Mouse (Mus musculus) brain, adult 10 weeks (tissue): ENCODE results near the gene Rab23. TPM values are rescaled to one million over a fixed set of nuclear protein-coding genes. Genes with fewer than 3 reads are reported as not detected.

Experiments
- polyA plus RNA-seq: library from polyadenylated mRNA; stranded (reverse); fragments of 350-450 nt; fragmentation: Illumina TruSeq; extraction: RNeasy Lipid Tissue Mini Kit (QIAGEN cat#74804); gene quantifications from one replicate; pipeline ENCODE4 v1.2.3, GENCODE M21; 2015; ENCODE audit warnings: low read depth, low replicate concordance

Rab23 gene
- polyA plus RNA-seq: 26.6 TPM

DNA sequence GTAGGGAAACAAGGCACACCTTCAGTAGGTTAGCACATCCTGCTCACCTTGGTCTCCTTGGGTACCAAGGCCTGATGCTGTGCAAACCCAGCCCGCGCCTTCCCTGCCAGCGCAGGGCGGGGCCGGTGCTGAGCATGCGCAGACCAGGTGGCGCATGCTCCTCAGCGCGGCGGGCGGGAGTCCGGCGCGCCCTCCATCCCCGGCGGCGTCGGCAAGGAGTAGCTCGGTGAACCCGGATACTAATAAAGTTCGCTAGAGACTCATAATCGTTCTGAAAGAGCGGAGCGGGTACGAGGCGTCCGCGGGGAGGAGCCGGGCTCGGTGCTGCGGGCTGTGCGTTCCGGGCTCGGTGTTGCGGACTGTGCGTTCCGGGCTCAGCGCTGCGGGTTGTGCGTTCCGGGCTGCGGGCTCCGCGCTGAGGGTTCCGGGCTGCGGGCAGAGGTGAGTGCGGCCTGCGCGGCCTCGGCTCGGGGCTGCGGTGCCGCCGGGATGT, at the start of gene Rab23:
Gene Rab23, plus strand, starts transcription at position 155 of the 493 bp plus-strand sequence.

GRCm38 (mm10) chr1:33757491-33758041, 37.9 kb downstream of the Rab23 start, which contains the start of gene Bag2:
Bag2 (minus strand) TSS chr1:33757795.

Other genes with a start within 250 kb of the Rab23 start
- 10.4 TPM for gene Prim2, start 50.1 kb upstream of the Rab23 start, polyA plus RNA-seq
- gene Bag2, start 37.9 kb downstream of the Rab23 start, polyA plus RNA-seq: 14.5 TPM
- gene Zfp451, start 94.7 kb downstream of the Rab23 start, polyA plus RNA-seq: 19.9 TPM
- gene Bend6, start 187.9 kb downstream of the Rab23 start, polyA plus RNA-seq: 205 TPM
- gene Dst, start 188.3 kb downstream of the Rab23 start, polyA plus RNA-seq: 101 TPM